Mouse (Mus musculus) megakaryocyte-erythroid progenitor cell, adult 5 weeks (primary cell): ENCODE data around the gene Svs2. TPM values are rescaled to one million over a fixed set of nuclear protein-coding genes. Genes with fewer than 3 reads are reported as not detected.

Experiments used
- polyA plus RNA-seq: library from polyadenylated mRNA; stranded (reverse); fragments of >175 nt; gene quantifications from 2 replicates; pipeline ENCODE4 v1.2.3, GENCODE M21; 2012

The Svs2 gene
- polyA plus RNA-seq = not detected in 2 replicates

DNA sequence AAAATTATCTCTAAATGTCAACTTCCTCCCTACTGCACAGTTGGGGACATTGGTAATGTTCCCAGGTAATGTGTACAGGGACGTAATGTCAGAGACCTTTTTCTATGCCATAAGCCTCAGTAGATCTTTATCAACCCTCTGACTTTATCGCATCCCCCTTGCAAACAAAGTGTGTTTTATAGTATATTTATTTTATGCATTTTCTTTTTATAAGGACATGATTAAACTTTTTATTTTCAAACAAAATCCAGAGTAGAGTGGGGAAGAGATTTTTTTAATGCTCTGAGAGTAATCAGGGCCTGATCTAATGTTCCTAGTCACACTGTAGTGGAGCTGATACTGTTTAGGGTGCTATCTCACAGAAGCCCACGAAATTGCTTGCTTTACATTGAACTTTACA is at the start of gene Svs2:
Svs2 (minus strand) TSS at position 101 of the 400 bp plus-strand sequence.

DNA sequence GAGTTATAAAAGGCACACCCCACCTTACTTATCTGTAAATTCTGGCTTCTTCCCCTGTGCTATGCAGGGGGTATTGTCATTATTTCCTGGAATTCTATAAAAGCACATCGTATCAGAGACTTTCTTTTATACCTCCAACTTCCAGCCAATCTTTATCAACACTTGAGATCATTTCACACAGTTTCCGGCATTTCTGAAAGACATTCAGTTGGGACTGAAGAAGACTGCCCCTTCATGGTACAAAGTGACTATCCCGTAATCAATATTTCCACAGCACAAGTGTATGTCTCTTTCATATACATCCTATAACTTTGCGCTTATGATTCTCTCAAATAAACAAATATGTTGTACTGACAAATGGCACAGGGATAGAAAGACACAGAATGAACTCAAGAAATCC is 40.1 kb upstream of the Svs2 start, which contains the start of gene Svs4:
Svs4 (minus strand) TSS at position 101 of the 400 bp plus-strand sequence.

GRCm38 (mm10) chr2:164256540-164256939 is 18.3 kb upstream of the Svs2 start, which contains the start of gene Svs3b:
Svs3b (minus strand) TSS chr2:164256640.

DNA sequence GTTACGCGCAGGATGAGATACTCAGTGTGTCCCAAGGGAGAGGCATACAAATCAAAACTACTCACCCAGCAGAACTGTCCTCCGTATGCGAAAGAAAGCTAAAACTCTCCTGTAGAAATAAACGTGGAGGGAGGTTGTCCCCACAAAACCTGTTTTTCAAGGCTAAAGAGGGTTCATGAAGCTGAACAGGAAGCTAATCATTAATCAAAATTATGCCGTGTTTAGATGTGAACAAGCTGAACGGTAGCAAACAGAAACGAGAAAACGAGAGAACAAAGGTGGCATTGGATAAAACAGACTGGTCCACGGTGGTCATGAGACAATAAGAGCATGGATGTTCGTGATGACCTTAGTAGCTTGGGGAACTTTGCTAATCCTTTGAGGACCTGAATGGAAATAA is 16.7 kb downstream of the Svs2 start, which contains the start of gene Wfdc15b:
Wfdc15b (minus strand) TSS at position 139 of the 400 bp plus-strand sequence.

DNA sequence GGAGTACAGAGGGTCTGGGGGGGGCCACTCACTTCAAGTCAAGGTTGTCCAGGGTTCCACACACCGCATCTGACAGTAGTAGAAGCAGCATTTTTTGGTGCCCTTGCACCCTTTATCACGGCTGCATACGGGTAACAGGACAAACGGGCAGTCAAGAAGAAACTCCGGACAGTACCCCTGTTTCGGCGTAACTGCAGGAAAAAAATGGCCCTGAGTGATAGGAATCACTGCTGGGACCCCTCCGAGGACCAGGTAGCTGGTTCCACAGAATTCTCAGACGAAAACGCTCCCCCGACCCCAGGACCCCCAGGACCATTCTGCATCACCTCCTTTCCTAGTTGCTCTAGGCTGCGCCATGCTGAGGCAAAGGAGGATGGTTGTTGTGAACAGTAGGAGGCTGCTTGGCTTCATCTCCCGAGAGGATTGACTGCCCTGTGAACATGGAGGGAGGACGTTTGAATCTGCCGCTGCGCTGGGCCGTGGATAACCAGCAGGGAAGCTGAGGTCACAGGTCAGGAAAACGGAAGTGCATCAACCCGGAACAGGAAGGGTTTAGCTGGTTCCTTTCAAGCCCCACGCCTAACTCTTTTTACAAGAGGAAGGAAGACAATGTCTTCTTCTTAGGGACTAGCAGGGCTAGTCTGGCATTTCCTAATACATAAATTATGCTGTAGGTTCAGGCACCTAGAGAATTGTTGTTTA is 38.5 kb downstream of the Svs2 start, which contains the start of gene Wfdc15a:
Wfdc15a (minus strand) TSS at position 505 of the 702 bp plus-strand sequence.

DNA sequence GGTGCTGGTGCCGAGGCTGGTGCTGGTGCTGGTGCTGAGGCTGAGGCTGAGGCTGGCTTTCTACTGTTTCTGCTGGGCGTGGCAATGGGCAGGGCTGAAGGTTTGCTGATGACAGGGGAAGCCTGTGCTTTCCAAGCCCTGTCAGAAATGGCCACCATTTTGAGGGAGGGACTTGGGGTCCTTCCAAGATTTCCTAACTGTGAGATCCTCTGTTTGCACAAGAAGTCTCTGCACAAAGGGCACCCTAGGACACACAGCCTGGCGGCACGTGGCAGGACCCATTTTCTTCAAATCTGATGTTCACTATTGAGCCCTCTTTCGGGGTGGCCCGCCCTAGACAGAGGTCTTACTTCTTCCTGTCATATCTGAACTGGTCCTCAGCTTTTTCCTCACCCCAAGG is 47.7 kb downstream of the Svs2 start, which contains the start of gene Wfdc12:
Wfdc12 (minus strand) TSS at position 33 of the 400 bp plus-strand sequence.

Other genes with a start within 250 kb of the Svs2 start
- 46.4 and 51.1 TPM in 2 replicates for gene Ywhab, start 243.5 kb downstream of the Svs2 start, polyA plus RNA-seq
- 0.32 and 1.0 TPM in 2 replicates for gene Pabpc1l, start 213.0 kb downstream of the Svs2 start, polyA plus RNA-seq
- gene Stk4, start 168.1 kb downstream of the Svs2 start, polyA plus RNA-seq = 49.8 and 66.3 TPM in 2 replicates
- 67.0 and 88.1 TPM in 2 replicates for gene Tomm34, start 167.3 kb downstream of the Svs2 start, polyA plus RNA-seq
- 0.45 and 0.82 TPM in 2 replicates for gene Kcns1, start 67.4 kb downstream of the Svs2 start, polyA plus RNA-seq
- not detected in 2 replicates for gene Wfdc5, start 55.7 kb downstream of the Svs2 start, polyA plus RNA-seq
- gene Wfdc12, start 47.9 kb downstream of the Svs2 start, polyA plus RNA-seq = not detected in 2 replicates
- not detected in 2 replicates for gene Wfdc15a, start 38.3 kb downstream of the Svs2 start, polyA plus RNA-seq
- not detected in 2 replicates for gene Wfdc15b, start 16.8 kb downstream of the Svs2 start, polyA plus RNA-seq
- gene Svs3b, start 18.2 kb upstream of the Svs2 start, polyA plus RNA-seq = not detected in 2 replicates
- gene Svs4, start 40.0 kb upstream of the Svs2 start, polyA plus RNA-seq = not detected in 2 replicates
- gene Svs3a, start 50.8 kb upstream of the Svs2 start, polyA plus RNA-seq = not detected in 2 replicates
- gene Svs6, start 78.3 kb upstream of the Svs2 start, polyA plus RNA-seq = not detected in 2 replicates
- gene Svs5, start 94.3 kb upstream of the Svs2 start, polyA plus RNA-seq = not detected in 2 replicates
- gene Slpi, start 150.6 kb upstream of the Svs2 start, polyA plus RNA-seq = 23.0 and 53.6 TPM in 2 replicates
- gene Rbpjl, start 164.7 kb upstream of the Svs2 start, polyA plus RNA-seq = not detected in 2 replicates
- gene Matn4, start 166.7 kb upstream of the Svs2 start, polyA plus RNA-seq = 0.04 TPM in 1 of 2 replicates, not detected in the other
- gene Sdc4, start 205.4 kb upstream of the Svs2 start, polyA plus RNA-seq = 2.3 and 2.6 TPM in 2 replicates
- gene Sys1, start 218.5 kb upstream of the Svs2 start, polyA plus RNA-seq = 121 and 142 TPM in 2 replicates
- gene Gm20458, start 222.5 kb upstream of the Svs2 start, polyA plus RNA-seq = 1.2 and 2.3 TPM in 2 replicates
- gene Trp53tg5, start 235.3 kb upstream of the Svs2 start, polyA plus RNA-seq = not detected in 2 replicates
- 0.61 and 1.8 TPM in 2 replicates for gene Dbndd2, start 247.6 kb upstream of the Svs2 start, polyA plus RNA-seq